Mouse (Mus musculus) mouse embryonic stem cell (cell line): ENCODE data around the gene Tubgcp3.

Experiments used
- in situ Hi-C, 2 experiments: fragments of 300-500 bp; cut with MboI; formaldehyde crosslinking; loops; 1 replicate in 1 of 2; 3 replicates in 1 of 2; pipeline ENCODE4 v1.14.3; 2019 to 2020; ENCODE audit warnings: low sequenced_read_pairs in 2 of 2, low pct_unique_long_range_greater_than_20kb in 1 of 2, mixed read lengths in 1 of 2; ENCODE audit not compliant: unreplicated experiment in 1 of 2

Gene Tubgcp3

DNA sequence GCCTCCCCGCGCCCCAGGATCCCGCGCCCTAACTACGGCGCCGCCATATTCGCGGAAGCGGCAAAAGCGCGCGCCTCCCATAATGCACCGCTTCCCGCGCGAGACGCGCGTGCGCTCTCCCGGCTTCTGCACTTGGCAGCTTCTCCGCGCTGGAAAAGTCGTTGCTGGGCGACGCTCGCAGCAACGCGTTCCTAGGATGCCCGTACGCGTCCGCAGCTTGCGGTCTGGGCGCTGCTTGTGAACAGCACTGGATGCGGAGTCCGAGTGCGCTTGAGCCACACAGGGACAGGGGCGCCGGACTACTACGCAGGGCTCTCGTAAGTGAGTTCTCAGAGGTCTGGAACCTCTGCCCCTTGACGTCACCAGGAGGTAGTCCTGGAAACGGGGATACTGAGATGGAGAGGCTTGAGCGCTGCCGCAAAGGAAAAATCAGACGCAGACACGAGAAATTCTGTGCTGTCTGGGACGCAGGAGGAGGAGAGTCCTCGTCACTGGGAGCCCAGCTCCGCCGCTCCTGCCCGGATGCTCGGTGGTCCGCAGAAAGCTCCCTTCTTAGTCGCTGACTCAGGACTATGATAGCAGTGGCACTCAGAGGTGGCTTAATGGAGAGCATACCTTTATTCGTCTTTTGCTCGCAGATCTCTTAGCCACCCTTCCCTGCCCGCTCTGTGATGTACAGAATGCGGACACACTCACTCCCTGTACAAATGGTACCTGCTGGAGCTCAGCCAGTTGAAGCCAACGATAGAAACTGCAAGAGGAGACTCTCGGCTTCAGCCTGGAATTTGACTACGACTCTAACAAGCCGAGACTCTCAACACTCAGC is at the start of gene Tubgcp3:
Gene Tubgcp3 (minus strand): TSS at position 193 of the 826 bp plus-strand sequence.
- in situ Hi-C loops = no loop called here

DNA sequence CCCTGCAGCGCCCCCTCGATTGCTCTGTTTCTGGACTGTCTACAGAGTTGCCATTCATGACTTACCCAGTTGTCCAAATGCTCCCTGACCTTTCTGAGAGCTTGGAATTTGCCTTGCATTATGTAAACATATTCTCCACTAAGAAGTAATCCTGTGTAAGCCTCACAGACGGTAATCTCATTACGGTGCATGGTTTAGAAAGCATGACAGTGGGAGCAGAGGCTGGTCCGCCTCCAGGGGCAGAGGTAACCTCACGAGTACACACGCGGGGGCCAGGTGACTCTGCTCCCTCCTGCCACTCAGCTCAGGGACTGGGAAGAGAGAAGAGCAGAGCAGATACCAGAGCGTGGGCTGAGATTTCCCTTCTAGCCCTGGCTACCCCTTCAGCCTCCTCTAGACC is 47.0 kb upstream of the Tubgcp3 start:
- in situ Hi-C loops = no loop called here

DNA sequence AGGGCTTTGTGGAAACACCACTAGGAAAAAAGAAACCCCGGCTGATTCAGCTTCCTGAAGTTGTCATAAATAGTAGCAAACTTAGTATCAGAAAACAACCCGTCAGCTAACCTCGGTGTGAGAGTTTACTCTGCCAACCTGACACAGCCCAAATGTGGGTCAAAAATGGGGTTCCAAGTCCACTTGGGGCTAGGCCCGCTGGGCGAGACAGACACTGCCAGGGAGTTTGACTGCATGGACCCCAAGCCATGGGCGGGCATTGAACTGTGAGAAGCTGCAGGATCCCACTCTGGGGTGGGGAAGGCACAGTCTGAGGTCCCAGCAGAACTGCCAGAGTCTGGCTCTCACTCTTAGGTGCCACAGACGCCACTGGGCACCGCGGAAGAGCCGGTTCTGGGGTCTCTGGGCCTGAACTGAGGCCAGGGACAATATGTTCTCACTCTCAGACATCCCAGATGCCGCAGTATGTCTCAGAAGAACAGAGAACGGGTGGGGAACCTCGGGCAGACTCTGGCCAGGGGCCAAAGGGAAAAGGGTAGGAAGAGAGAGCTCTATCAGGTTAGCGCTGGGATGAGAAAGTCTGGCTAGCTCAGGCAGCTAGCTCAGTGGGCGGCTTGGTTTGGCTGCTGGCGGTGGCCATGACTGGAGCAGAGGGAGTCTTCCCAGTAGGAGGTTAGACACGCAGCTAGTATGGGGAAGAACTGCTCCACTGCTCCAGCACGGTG is 44.0 kb upstream of the Tubgcp3 start:
- in situ Hi-C loops = no loop called here

DNA sequence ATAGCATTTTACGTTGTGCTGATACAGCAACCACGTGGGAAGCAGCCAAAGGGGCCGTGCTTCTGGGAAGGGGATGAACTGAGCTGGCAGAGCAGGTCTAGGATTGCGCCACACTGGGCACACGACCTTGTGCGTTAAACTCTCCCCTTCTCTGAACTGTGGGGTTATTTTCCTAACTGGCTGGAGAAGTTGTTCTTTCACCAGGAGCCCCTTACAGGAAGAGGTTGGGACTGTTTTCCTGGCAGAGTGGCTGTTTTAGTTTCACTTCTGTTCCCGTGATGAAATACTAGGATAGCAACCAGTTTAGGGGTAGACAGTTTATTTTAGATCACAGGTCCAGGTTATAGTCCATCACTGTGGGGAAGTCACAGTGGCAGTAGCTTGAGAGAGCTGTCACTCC is 39.6 kb upstream of the Tubgcp3 start:
- in situ Hi-C loops = no loop called here

DNA sequence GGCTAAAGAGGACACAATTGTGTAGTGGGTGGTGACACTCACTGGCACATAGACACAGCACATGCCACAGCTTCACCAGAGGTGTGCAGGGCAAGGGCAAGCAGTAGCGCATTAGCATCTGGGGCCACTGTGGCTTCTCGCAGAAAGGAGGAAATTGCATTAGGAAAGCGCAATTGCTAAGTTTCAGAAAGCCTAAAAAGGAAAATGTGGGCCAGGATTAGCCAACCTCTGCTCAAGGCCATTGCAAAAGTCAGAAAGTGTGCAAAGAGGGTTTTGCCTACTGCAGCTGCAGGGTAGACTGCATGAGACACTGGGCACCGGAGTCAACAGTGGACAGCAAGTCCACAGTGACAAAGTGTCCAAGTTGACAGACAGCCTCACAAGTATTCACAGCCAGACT is 31.5 kb upstream of the Tubgcp3 start:
- in situ Hi-C loops = no loop called here

DNA sequence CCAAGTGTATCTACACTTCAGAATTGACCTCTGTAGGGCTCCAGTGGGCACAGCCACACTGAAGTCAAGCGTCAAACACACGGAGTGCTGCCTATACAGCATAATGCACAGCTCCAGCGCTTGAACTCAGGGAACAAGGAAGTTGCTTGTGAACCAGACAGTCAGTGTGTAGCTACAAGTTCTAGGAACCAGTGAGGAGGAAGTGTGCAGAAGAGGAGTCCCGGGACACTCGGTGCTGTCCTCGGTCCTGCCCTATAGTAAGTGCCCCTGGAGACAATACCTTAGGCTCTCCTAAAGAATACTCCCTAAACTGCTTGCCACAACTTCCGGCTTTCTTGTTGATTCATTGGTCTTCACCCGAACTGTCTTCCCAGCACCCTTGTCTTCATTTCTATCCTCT is 30.2 kb upstream of the Tubgcp3 start:
- in situ Hi-C loops = no loop called here

DNA sequence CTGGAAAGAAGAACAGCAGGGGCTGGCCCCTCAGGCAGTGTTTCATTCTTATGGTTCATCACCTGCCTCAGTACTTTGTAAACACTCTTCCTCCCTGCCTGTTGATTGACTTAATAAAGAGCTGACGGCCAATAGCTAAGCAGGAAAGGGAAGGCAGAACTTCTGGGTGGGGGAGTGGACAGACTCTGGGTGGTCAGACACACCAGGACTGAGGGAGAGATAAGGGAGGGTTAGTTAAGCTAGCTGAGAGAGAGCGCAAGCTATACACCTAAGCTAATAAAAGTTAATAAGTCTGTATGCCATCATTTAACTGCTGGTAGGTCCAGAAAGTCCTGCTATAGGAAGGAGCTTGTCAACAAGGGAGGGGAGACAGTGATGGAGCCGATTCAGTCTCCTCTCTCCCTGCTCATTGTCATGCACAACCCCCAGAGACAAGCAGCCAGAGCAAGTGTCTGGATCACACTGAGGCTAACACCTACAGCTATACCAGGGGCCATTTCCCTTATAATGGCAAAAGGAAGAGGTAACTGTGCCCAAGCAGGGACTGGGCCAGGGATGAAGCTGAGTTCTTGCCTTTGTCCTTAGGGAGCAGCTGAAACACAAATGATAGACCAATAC is 26.7 kb upstream of the Tubgcp3 start:
- in situ Hi-C loops = no loop called here

DNA sequence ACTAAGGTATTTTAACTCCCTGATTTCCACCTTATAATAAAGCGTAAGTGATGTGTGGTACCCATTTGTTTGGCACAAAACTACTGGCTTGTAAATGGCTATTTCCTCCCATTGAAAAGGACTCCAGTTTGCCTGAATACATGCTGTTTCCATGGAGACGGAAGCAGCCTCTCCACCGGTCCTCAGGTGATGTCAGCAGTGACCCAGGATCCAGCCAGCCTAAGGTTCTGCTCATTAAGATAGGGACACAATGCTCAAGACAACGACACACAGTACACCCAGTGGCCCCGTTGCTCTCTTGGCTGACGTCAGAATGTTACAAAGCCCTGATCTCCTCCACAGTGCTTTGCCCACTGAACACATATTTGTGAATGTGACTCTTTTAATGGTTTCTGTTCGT is 16.8 kb upstream of the Tubgcp3 start:
- in situ Hi-C loops = no loop called here

DNA sequence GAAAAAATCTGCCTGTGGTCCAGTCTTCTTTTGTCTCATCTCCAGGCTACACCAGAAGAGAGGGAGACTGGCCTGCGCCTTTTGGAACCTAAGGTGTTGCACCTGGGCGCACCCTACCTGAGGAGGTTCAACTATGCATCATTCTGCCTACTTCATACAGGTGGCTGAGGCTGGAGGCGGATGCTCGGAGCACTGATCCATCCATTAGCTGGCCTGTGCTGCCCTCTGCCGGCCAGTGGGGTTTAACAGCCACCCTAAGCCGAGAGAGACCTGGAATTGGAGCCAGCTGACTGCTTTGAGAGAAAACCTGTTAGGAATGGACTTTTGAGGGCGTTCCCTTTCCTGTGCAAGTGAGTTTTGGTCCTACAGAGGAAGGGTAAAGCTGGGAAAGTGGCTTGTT is 5.5 kb upstream of the Tubgcp3 start:
- in situ Hi-C loops = no loop called here

DNA sequence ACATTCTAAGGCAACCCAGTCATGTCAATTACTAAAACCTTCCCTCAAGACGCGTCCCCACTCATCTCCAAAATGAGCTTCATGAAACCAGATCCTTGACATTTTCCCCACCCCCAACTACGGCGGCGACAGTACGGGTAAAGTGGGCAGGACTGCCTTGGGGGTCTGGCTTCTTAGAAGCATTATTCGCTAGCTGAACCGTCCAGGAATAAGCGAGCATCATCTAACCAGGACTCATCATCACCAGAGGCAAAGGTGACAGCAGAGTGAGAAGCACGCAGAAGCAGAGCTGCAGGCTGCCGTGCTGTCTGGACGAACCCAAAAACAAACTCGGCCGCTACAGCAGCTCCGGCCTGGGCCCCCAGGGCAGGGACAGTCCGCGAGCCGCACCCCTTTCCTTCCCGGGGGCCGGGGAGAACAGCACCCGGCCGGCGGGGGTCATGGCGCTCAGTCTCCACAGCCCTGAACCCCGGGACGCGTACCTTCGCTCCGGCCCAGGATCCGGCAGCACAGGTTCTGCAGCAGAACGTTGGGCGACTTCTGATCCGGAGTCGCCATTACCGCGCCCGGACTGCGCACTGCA is 484 bp downstream of the Tubgcp3 start:
- in situ Hi-C loops = no loop called here

DNA sequence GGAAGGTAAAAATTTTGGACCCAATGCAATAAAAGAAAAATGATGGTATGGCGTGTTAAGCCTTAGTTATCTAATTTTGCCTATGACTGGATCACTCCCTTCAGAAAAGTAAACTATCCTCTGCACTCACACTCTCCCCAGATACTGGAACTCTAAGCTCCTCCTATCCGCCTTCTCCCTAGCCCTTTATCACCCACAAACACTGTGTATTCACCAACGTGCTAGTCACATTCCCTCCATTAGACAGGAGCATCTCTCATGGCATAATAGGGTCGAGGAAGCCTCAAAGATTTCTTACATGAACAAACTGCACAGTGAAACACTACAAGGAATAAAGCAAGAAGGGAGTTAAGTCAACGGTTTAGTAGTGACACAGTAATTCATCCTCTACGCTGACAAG is 1.1 kb downstream of the Tubgcp3 start:
- in situ Hi-C loops = no loop called here

DNA sequence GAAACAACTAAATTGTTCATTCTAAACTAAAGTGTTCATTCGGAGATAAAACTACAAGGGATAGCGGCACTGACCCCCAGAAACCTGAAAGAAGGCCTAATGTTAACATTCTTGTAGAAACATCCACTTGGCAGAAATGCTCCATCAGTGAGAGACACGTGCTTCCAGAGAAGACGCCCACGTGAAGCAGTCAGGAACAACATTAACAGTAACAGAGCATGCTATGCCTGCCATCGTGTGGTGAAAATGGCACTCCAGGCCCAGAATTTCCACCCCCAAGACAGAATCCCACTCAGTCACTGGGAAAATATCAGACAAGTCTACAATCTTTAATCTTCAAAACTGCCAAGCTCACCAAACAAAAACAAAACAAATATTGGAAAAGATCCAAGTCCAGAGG is 3.2 kb downstream of the Tubgcp3 start:
- in situ Hi-C loops = loop anchor here in 1 of 2 experiments (5.0 kb wide), 1 partner anchor 52 kb away; no protein-coding TSS in a partner anchor

DNA sequence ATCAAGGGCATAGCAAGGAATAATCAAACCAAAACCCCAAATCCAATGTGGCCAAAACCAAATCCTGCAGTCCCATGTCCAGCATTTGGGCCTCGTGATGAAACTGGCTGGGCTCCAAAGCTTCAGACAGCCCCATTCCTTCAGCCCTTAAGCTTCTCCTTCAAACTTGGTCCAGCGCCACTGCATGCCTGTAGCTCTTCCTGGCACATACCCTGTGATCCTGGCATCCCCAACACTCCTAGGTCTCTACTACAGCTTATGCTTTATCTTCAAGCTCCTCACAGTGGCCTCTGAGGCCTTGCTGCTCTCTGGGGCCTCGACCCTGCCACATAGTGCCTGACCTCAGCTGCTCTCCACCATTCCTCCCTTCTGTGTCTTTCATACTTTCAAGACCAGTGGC is 5.5 kb downstream of the Tubgcp3 start:
- in situ Hi-C loops = loop anchor here in 1 of 2 experiments (5.0 kb wide), 1 partner anchor 49 kb away; no protein-coding TSS in a partner anchor

DNA sequence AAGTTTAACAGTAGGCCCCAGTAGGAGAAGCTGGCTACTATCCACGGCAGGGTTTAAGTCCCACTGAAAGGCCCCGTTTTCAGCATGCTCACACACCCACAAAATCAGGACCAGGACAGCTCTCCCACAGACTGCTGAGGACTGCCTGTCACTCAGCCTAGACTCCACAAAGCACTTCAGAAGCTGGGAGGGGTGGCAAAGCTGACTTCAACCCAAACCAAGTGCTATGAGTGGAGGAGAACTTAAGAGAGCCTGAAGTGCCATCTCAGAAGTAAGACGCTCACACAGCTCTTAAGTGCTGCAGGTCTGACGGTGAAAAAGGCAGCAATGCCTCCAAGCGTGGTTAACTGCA is 9.0 kb downstream of the Tubgcp3 start:
- in situ Hi-C loops = no loop called here

DNA sequence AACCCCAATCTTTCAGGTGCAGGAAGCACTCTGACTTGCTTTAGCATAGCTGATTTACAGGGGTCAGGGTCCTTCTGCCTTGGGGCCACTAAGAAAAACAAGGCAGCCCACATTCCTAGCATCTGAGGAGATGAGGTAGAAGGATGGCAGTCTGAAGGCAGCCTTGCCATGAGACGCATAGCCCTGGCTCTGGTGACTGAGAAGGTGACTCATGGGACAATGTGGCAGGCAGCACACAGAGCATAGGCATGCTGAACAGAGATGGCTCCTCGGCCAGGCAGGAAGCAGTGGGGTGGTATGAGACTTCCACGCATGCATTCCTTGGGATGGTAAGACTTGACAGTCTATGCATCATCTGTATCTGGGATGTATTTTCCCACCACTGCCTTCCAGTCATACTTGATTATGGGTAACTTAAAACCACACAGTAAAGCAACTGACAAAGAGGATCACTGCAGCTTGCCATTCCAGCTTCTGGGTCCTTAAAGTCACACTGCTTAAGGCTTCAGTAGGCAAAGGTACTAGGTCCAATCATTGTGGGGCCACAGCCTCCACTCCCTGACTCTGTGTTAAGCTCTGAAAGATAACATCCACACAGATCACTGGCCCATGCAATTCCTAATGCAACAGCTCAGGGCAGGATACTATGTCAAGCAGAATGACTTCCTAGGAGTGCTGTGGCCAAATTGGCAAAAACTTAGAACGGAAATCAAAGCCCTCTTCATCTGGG is 9.5 kb downstream of the Tubgcp3 start:
- in situ Hi-C loops = no loop called here

DNA sequence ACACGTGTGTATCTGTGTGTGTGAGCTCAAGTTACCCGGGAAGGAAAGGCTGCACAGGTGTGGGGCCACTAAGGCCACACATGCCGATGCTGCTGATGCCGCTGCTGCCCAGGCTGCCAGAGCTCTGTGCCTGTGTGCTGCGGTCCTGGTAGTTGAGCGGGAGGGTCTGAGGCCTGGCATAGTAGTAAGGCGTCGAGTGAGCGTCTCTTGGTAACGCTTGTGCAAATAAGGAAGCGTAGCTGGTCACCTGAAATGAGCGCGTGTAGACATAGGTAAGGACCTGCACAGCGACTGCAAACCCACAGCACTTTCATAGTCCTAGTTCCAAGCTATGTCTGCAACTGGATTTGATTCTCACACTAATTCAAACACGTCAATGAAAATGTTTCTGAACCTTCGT is 14.6 kb downstream of the Tubgcp3 start:
- in situ Hi-C loops = no loop called here

DNA sequence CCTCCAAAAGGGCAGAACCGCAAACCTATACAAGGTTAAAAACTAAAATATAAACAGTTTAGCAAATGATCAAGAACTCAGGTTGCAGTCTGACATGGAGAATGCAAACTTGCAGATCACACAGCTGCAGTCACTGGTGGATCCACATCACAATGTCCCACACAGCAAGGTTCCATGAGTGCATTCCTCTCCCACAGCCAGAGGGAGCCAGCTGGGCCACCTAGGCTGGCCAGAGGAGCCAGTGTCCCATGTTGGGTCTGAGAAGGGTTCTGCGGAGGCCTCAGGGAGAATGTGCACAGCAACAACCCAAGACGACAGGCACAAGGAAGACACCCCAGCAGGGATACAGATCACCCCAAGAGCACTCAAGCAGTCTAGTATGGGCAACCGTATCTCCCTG is 20.8 kb downstream of the Tubgcp3 start:
- in situ Hi-C loops = no loop called here

DNA sequence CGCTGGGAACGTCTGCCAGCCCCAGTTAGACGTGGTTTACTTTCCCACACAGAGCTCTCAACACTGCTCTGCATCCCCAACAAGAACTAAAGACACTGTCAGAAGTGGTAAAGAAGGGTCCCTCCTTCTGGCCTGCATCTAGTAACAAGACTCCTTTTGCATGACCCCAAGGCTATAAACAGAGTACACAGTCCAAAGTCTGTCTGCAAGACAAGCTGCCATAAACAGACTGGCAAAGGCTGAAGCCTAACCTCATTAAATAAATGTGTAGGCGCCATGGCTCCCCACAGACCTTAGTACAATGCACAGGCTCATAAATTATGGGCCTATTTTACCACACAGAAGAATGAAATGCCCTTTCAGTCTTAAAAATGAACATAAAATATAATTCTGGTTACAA is 21.6 kb downstream of the Tubgcp3 start:
- in situ Hi-C loops = no loop called here

DNA sequence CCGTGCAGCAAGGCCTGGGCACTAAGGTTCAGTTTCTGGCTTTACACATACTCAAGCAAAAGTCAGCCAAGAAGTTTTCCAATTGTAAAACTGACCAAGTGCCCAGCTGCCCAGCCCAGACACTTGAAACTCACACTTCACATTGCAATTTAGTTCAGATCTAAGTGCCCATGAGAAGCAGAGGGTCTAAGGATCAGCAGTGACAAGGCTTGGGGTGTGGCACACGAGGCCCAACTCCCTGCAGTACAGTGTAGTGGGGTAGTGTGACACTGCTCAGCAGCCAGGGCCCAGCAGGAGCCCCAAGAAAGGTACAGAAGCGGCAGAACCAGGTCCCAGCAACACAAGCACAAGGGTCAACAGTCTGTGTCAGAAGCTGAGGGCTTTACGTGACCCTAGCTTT is 23.1 kb downstream of the Tubgcp3 start:
- in situ Hi-C loops = no loop called here
